ENCODE assay signal across 9 mouse cellular contexts in genomic region chr2:124369991-124370390, GRCm38 (mm10).
DNase-seq lines count a peak whose midpoint lies in the region; ATAC-seq and TF ChIP-seq lines count a peak whose summit lies in the region.
"Had no signal": no experiment of that assay in that cellular context is flagged by ENCODE, and none has a peak within 500 bp of the region (broad histone marks: within the 10 kb centered on the region; RNA-seq: fewer than 3 reads in every experiment).

No protein-coding gene starts in this region.

- H3K4me2 ChIP-seq in midbrain, embryonic 14.5 days (ENCODE audit: low read length) = no peak overlapping the region
- H3K4me2 ChIP-seq in midbrain, embryonic 13.5 days (replicated peaks) = no peak overlapping the region
- H3K4me2 ChIP-seq: neural tube, embryonic 12.5 days had no signal

- H3K9me3 ChIP-seq in midbrain, embryonic 14.5 days (ENCODE audit: control insufficient read depth, low read length) = no peaks in the 10 kb centered on the region
- H3K9me3 ChIP-seq in midbrain, embryonic 13.5 days = no peaks in the 10 kb centered on the region
- no peaks in the 10 kb centered on the region for H3K9me3 ChIP-seq in heart, embryonic 10.5 days
- H3K9me3 ChIP-seq: neural tube, embryonic 12.5 days had no signal

- H3K36me3 ChIP-seq in midbrain, embryonic 14.5 days (ENCODE audit: control insufficient read depth, insufficient read depth, low read length) = no peaks in the 10 kb centered on the region
- no peaks in the 10 kb centered on the region for H3K36me3 ChIP-seq in midbrain, embryonic 13.5 days
- no peaks in the 10 kb centered on the region for H3K36me3 ChIP-seq in heart, embryonic 10.5 days
- H3K36me3 ChIP-seq: neural tube, embryonic 12.5 days had no signal

- WGBS in midbrain, embryonic 14.5 days = 66% methylated on average over 2 of the region's 2 CpGs
- 53% methylated on average over 2 of the region's 2 CpGs for WGBS in midbrain, embryonic 13.5 days
- 25% methylated on average over 2 of the region's 2 CpGs for WGBS in cerebellum, adult 2 months
- 36% methylated on average over 2 of the region's 2 CpGs for WGBS in heart, embryonic 10.5 days

- no peak for TF ChIP-seq POLR2A in cerebellum, adult 2 months (IDR thresholded peaks at IDR 0.05; ENCODE audit: borderline replicate concordance, insufficient read depth, low read length)

- no peak for ATAC-seq in midbrain, embryonic 14.5 days (ENCODE audit: low FRiP score, low TSS enrichment)
- ATAC-seq in midbrain, embryonic 13.5 days = no peak
- no peak for ATAC-seq in activated CD4-positive, CD25-positive, alpha-beta regulatory T cell, adult 4 months

- no peaks in the 10 kb centered on the region for H3K27me3 ChIP-seq in midbrain, embryonic 14.5 days (ENCODE audit: control insufficient read depth, insufficient read depth, low read length)
- H3K27me3 ChIP-seq in midbrain, embryonic 13.5 days = no peaks in the 10 kb centered on the region
- H3K27me3 ChIP-seq in cerebellum, adult 2 months (ENCODE audit: control insufficient read depth, insufficient read depth, low read length) = no peaks in the 10 kb centered on the region
- H3K27me3 ChIP-seq in heart, embryonic 10.5 days (ENCODE audit: insufficient read depth, poor library complexity, severe bottlenecking) = no peaks in the 10 kb centered on the region
- H3K27me3 ChIP-seq: neural tube, embryonic 12.5 days had no signal

- DNase-seq in midbrain, embryonic 14.5 days = peak; percentile 21
- peak; percentile 11 to 37 for DNase-seq in cerebellum, adult 2 months
- DNase-seq in heart, embryonic 10.5 days (ENCODE audit: low spot score) = no peak
- peak; percentile 64 to 73 for DNase-seq in kidney, postnatal 36 days
- DNase-seq in spleen, adult 12 weeks (ENCODE audit: low spot score) = no peak
- DNase-seq in left cerebral cortex, adult 8-10 months (ENCODE audit: low spot score in 2 of 2) = no peak

- H3K4me1 ChIP-seq in midbrain, embryonic 14.5 days (ENCODE audit: control insufficient read depth, insufficient read depth, low read length) = no peaks in the 10 kb centered on the region
- H3K4me1 ChIP-seq in midbrain, embryonic 13.5 days (replicated peaks) = no peaks in the 10 kb centered on the region
- no peaks in the 10 kb centered on the region for H3K4me1 ChIP-seq in cerebellum, adult 2 months (ENCODE audit: control insufficient read depth, insufficient read depth, low read length)
- H3K4me1 ChIP-seq in heart, embryonic 10.5 days = peaks cover 31% of the 10 kb centered on the region
- H3K4me1 ChIP-seq: neural tube, embryonic 12.5 days had no signal

- no peak overlapping the region for H3K4me3 ChIP-seq in midbrain, embryonic 14.5 days (replicated peaks; ENCODE audit: low read depth, low read length)
- H3K4me3 ChIP-seq in midbrain, embryonic 13.5 days (replicated peaks) = no peak overlapping the region
- H3K4me3 ChIP-seq in cerebellum, adult 2 months (replicated peaks; ENCODE audit: insufficient read depth, low read depth, low read length) = no peak overlapping the region
- H3K4me3 ChIP-seq in heart, embryonic 10.5 days = no peak overlapping the region
- H3K4me3 ChIP-seq: neural tube, embryonic 12.5 days had no signal

- no peak overlapping the region for H3K27ac ChIP-seq in midbrain, embryonic 14.5 days (replicated peaks; ENCODE audit: low read depth, low read length)
- H3K27ac ChIP-seq in midbrain, embryonic 13.5 days = no peak overlapping the region
- H3K27ac ChIP-seq in cerebellum, adult 2 months (ENCODE audit: insufficient read depth, low read length) = no peak overlapping the region
- peak overlapping the region; percentile 52; the same call in 1 of the 2 replicates for H3K27ac ChIP-seq in heart, embryonic 10.5 days
- H3K27ac ChIP-seq: neural tube, embryonic 12.5 days had no signal

- no peak overlapping the region for H3K9ac ChIP-seq in midbrain, embryonic 14.5 days (replicated peaks; ENCODE audit: low read length)
- no peak overlapping the region for H3K9ac ChIP-seq in midbrain, embryonic 13.5 days (replicated peaks)
- H3K9ac ChIP-seq: neural tube, embryonic 12.5 days had no signal

- no peak for TF ChIP-seq CTCF in cerebellum, adult 2 months (IDR thresholded peaks at IDR 0.05; ENCODE audit: borderline replicate concordance, insufficient read depth, low read depth, low read length)

Comparison
In these comparisons a context has a peak if more than half of its experiments do, and no peak if none do; other contexts are left out.
1. DNase-seq: peak in midbrain, embryonic 14.5 days (single experiment), cerebellum, adult 2 months (2 of 2) and kidney, postnatal 36 days (2 of 2); none in heart, embryonic 10.5 days (single experiment), spleen, adult 12 weeks (single experiment) and left cerebral cortex, adult 8-10 months (0 of 2).